Mouse (Mus musculus): Measurements from ENCODE around the gene Fank1.

Fank1 gene

DNA sequence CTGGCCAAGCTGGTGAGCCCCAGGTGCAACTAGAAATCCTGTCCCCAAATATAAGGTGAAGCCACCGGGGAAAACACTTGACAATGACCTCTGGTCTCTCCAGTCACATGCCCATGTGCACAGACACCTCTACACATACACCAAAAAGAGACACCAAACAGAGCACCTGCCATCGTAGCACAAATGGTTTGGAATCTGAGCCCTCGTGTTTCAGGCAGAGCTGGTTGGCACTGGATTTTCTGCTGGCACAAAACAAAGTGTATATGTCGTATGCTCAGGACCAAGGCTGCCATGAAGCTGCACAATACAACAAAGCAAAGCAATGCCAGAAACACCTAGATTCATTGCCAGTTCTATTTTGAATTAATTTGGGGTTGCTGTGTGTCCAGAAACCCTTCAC lies 8.6 kb upstream of the Fank1 start:
- no peak for DNase-seq (ENCODE audit: low spot score)

DNA sequence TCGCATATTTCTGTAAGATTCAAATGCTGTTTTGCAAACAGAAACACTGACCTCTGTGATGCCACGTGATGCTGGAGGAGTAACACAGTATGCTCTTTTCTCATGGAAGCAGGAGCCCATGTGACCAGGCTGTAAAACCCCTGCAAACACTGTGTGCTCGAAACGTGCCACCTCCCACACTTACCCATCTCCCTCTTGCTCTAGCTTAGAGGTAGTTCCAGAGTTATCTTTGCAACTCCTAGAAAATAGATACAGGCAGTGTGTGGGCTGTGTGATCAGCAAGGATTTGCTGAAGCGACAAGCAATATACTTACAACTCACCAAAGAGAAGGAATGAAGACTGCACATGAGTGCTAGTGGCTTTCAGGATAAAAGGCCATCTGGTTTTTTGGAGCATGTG lies 8.1 kb upstream of the Fank1 start:
- DNase-seq (ENCODE audit: low spot score): no peak

DNA sequence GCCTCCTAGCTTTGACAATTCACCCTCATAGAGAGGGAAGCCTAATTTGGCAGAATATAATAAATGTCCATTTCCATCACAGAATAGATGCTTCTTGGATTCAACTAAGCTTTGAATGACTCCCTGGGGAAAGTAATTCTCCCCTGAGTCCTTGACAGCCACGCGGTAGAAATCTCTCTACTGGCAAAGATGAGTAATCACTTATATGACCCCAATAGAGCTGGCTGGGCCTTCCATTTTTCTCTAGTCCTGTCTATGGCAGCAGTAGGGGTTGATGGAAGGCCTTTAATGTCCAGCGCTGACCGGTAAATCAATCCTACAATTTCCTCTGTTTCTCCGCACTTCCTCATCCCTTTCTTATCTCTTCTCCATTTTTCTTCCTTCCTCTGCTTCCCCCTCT lies 1.5 kb upstream of the Fank1 start:
- peak; percentile 63 for DNase-seq (ENCODE audit: low spot score)

DNA sequence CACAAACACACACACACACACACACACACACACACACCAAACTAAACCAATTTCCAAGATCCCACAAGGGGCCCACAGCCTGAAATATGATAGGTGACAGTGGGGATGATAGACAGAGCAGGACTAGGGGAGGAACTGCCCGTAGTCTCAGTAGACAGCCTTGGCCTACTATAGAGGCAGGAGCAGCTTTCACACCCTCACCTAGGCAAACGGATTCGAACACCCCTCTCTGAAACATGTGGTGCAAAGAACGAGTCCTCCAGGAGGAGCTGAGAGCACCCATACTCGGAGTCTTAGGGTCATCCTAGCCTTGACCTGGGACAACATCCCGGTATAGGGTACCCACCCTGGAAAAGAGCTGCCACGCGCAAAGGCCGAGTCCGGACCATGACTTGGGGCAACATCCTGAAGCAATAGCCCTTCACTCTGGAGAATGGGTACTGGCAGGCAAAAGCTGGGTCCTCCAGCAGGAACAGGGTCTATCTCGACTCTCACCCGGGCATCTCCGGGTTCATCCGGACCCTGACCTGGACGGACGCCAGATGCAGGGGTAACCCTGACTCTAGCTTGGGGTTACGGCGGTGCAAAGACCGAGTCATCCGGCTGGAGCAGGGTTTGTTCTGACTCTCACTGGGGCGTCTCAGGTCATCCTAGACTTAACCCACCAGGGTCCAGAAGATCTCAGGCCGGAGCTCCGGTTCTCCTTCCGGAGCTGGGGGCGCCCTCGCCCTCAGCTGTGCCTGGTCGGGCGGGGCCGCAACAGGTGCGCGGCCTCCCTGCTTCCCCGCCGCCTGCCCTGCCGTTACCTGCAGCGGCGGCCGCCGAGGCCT lies 650 bp upstream of the Fank1 start:
- no peak for DNase-seq (ENCODE audit: low spot score)

DNA sequence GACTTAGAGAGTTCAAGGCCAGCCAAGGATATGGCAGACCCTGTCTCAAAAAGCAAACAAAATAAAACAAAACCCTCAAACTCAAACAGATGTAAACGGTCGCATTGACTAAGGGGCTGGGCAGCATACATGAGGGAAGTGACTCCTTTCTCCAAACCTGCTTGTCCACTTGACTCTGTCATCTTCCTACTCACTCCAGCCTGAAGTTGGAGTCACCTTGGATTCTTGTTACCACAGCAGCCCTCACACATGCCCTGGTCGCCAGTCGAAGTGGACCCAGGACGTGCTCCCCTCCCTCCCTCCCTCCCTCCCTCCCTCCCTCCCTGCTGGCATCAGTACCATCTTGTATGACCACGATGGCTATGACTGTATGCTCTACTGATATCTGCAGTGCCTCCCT lies 4.9 kb downstream of the Fank1 start:
- DNase-seq (ENCODE audit: low spot score): no peak

DNA sequence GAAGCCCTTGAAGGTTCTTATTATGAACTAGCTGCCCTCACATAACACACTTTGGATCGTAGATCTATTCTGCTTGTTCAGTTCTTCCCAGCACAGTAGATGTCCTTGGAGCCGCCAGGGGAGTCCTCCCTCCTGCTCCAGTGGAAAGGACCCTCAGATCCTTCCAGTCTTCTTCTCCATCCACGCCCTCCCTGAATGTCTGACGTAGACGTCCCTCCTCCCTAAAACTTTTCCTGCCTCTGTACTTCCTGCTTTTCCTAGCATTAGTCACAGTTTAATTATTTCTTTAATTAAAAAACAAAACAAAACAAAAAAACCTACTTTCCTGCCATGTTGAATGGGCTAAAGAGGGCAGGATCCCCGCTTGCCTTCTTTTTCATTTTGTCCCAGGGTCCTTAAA lies 5.3 kb downstream of the Fank1 start:
- DNase-seq (ENCODE audit: low spot score): no peak

DNA sequence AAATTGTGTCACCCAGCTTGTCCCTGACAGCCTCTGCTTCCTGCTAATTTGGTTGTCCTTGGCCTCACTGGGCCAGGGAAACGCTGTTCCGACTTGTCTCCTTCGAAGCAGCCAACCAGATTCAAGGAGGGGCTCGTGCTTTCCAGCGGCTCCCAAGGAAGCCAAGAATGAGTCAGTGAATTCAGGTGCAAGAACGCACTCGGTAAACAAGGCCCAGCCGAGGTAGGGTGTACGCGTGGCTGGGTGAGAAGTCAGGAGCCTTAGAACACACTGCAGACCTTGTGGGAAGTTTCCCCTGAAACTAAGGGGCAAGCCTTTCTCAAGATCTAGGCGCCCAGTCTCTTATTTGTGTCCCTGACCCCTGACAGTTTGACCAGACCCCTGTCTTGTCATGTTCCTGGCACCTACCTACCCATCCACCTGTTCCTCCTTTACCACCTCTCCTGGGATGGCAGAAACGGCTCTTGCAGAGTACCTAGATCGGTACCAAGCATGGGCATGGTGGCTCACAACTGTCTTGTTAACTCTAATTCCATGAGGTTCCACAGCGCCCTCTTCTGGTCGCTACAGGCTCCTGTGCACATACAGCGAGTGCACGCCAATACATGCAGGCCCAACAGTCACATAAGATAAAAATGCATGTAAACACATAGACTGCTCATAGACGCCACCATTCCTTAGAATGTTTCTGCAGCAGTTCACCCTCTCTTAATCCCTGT lies 6.2 kb downstream of the Fank1 start, which contains the start of gene Dhx32:
Dhx32 (minus strand) TSS at position 10 of the 719 bp plus-strand sequence.
- DNase-seq (ENCODE audit: low spot score): peak; percentile 60

DNA sequence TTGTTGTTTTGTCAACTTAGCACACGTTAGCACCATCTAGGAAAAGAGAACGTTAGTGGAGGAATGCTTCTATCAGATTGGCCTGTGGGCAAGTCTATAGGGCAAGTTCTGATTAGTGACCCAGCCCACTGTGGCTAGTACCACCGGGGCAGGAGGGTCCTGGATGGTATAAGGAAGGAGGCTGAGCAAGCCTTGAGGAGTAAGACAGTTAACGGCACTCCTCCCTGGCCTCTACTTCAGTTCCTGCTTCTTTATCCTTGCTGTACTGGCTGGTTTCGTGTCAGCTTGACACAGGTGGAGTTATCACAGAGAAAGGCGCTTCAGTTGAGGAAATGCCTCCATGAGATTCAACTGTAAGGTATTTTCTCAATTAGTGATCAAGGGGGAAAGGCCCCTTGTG lies 10.9 kb downstream of the Fank1 start:
- no peak for DNase-seq (ENCODE audit: low spot score)

DNA sequence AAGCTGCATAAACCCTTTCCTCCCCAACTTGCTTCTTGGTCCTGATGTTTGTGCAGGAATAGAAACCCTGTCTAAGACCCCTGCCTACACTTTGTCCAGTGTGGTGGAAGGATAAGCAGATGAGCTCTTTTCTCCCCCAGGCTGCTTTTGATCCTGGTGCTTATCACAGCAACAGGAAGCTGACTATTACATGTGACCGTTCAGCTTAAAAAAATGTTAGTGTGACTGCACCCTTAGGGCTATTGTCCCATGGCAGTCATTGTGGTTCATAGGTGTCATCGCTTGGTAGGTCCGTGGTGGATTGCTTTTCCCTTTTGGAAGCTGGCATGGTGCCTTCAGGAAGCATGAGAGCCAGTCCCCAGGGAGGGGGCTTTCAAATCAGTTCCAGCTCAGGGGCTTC lies 11.5 kb downstream of the Fank1 start:
- no peak for DNase-seq (ENCODE audit: low spot score)

DNA sequence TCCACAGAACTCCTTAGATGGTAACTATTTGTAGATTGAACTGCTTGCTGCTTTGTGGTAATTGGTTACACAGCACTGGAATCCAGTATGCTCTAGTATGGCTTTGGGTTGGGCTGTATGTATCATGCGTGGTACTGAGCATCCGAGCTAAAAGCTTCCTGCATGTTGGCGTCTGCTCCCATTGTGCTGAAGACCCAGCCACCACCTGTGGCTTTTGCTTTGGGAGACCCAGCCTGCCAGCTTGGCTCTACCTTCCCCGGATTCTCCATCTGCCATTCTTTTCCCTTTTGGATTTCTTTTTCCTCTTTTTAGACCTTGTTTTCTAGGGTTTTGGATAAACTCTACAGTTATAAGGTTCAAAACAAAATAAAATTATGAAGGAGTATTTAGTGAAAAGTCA lies 13.5 kb downstream of the Fank1 start:
- no peak for DNase-seq (ENCODE audit: low spot score)

DNA sequence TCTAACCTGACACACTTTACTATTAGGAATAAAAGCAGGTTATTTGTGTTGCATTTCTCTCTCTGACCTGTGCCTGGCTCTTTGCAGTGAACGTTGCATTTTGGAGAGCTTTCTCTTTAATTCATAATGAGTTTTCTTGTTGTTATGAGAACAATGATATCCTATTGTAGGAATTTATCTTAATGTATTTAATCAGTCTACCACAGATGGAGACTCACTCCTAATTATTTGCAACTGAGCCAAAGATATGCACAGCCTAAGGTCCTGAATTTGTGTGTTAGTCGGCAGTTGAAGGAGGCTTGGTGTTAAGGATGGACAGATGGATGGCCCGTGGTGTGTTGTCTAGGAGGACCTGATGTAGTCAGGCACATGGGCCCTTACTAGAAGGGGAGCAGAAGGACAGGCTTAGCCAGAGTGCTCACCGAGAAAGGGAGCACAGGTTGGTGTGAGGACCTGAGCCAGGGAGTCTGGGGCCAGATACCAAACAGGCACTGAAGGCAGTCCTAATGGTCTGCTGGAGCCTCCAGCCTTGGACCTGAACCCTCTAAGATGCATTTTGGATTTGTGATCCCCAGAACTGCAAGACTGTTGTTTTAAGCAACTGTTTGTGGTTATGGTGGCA lies 14.1 kb downstream of the Fank1 start:
- DNase-seq (ENCODE audit: low spot score): no peak

DNA sequence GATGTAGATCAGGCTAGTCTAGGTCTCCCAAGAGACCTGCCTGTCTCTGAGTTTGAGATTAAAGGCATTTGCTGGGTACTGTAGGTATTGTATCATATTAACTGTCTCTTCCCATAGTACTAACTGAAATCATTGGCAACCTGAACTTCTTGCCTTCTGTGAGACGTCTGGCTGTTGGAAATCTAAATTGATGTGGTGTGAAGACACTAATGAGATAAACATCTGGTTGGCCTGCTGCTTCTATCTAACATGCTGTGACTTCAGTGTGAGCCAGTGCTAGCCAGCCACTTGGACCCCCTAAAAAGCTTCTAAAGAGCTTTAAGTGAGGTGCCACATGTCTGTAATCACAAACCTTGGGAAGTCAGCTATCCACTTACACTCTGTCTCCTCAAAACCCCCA lies 16.1 kb downstream of the Fank1 start:
- peak; percentile 55 for DNase-seq (ENCODE audit: low spot score)

DNA sequence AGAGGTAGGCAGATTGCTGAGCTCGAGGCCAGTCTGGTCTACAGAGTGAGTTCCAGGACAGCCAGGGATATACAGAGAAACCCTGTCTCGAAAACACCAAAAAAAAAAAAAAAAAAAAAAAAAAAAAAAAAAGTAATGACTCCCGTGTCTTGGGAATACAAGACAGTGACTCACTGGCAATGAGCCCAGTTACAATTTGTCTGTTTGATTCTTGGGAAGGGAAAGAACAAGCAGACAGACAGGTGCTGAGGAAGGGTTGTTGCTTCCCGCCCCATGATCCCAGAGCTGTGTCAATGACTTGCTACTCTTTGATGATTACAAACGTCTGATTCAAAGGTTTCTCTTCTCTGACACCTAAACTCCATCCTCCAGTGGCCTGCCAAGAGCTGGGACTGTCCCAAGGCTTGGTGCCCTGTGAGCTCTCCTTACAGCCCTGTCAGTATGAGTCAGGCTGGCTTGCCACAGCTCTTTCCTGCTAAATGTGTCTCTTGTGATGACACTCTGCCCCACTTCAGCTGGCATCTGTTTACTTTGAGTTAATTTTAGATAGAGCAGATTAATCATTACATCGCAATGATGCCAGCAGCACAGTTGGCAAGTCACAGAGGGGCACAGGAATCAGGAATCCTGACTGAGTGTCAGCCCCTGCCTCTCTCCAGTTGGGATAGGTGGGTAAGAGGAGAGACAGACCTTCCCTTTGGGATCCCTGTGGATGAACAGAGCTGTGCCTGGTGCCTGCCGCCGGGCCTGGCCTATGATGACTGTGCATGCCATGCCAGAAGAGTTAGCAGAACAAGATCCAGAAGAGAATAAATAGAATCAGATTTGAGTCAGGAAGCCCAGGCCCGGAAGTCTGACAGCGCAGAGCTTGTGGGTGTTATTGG lies 16.8 kb downstream of the Fank1 start:
- peak; percentile 88 for DNase-seq (ENCODE audit: low spot score)

DNA sequence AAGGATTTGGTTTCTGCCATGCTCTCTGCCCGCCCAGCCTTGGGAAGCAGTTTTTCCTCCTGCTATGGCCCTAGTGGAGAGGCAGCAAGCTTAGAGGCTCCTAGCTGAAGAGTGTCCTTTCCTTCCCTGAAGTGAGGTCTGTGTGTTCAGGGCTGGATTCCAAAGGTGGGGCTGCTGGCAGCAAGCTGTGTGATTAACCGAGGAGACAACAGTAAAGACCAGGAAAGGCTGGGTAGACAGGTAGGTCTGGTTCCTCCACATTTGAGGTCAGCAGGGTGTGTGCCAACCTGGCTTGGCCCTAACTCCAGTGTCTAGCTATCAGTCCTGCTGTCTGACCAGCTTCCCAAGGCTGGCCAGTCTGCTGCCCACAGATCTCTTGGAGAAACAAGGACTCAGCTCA lies 18.1 kb downstream of the Fank1 start:
- no peak for DNase-seq (ENCODE audit: low spot score)

DNA sequence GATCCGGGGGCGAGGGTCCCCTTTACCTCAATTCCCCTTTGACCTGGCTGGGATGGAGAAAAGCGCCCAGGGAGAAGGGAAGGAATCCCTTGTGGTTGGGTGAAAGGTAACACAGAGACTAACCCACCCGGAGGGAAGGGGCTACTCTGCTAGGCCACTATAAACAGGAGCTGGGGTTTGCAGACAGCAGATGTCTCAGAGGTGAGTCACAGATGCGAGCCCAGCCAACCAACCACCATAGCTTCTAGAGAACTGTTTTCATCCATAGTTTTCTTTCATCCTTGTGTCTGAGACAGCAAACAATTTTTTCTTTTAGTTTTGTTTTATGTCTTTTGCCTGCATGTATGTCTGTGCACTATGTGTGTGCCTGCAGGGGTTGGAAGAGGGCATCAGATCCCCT lies 23.3 kb downstream of the Fank1 start:
- no peak for DNase-seq (ENCODE audit: low spot score)

DNA sequence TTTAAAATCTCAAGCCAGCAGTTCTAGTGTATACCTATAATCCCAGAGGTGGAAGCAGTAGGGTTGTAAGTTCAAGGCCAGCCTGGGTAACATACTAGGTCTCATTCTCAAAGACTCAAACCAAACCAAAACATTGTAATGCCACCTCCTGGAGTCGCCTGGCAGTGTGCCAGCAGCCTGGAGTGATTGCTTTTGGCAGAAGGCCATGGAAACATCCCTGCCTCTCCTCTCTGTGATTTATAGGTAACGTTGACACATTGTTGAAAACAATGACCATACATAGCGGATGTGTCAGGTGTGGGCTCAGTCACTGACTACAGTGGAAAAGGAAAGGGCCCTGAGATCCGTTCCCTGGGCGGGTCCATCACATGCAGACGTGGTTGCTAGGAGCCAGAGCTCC lies 25.2 kb downstream of the Fank1 start:
- DNase-seq (ENCODE audit: low spot score): peak; percentile 36

DNA sequence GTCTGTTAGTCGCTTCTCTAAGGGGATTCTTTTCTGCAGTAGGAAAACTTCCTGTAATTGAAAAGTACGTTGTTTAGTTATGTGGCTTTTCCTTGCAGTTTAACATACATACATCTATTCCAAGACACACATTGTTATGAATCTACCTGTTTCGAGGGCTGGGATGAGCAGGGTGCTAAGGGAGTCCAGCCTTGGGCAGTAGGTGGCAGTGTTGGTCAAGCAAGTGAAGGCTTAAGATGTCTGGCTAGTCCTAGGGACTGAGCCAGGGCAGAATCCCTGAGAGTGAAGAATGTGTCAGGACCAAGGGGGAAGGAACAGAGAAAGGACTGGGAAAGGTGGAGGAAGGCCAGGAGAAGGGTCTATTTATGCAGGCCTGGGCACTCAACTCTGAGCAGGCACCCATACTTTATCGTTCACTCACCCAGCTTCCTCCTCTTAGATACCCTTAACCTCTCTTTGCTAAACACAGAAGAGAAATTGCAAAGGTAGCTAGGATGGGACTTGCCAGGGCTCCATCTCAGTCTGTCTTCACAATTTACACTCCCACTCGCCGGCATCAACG lies 29.0 kb downstream of the Fank1 start:
- DNase-seq (ENCODE audit: low spot score): peak; percentile 73

DNA sequence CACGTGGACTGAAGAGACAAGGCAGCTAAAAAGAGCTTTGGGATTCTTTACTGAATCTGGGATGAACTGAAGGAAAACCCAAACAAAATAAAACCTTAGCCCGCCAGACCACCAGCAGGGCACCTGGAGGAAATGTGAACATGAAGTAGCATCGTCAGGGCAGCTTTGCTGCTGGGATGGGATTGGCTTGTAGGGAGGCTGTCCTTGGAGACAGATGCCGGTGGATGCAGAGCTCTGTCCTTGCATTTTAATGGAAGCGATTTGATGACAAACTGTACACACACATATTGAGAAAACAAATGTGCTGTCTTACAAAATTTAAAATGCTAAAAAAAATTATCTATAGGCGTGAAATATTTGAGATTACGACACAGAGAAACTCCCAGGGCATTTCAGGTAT lies 36.3 kb downstream of the Fank1 start:
- DNase-seq (ENCODE audit: low spot score): no peak

DNA sequence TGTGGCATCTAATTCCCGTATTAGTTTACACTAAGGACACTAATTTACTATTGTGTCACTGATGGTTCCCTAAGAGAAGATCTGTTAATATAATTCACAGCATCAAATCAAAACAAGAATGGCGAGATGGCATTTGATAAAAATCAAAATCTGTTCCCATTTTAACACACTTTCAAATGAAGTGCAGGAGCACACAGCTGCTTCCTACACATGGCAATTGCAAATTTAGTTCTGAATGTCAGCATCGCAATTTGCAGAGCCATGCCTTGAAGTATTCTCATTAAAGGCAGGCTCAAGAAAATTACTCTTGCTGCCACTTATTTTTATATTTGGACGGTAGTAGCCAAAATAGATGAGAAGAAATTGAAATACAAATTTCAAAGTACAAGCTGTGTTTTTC lies 36.7 kb downstream of the Fank1 start:
- DNase-seq (ENCODE audit: low spot score): no peak

DNA sequence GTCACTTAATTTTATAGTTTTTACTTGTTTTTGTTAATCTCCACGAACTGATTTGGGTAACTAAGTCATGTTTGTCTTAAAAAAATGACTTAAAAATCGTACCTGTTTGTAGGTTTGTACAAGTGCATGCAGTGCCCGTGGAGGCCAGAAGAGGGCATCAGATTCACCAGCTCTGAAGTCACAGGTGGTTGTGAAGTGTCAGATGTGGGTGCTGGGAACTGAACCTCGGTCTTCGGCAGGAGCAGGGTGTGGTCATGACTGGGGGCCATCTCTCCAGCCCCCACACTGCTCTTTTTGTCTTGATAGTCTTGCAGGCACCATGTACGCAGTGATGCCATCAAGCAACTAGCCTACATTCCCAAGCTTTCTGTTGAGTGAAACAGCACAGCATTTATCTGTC lies 47.1 kb downstream of the Fank1 start:
- no peak for DNase-seq (ENCODE audit: low spot score)

DNA sequence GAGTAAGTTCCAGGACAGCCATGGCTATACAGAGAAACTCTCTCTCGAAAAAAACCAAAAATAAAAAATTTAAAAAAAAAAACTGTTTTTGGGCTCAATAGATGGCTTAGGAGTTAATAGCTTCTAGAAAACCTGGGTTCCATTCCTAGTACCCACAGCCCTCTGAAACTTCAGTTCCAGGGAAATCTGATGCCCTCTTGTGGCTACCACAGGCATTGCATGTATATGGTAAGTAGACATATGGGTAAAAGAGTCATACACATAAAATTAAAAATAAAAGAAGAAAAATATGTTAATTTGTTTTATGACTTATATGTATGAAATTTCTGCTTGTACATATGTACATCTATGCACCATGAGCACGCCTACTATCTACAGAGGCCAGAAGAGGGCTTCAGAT lies 47.9 kb downstream of the Fank1 start:
- DNase-seq (ENCODE audit: low spot score): no peak

DNA sequence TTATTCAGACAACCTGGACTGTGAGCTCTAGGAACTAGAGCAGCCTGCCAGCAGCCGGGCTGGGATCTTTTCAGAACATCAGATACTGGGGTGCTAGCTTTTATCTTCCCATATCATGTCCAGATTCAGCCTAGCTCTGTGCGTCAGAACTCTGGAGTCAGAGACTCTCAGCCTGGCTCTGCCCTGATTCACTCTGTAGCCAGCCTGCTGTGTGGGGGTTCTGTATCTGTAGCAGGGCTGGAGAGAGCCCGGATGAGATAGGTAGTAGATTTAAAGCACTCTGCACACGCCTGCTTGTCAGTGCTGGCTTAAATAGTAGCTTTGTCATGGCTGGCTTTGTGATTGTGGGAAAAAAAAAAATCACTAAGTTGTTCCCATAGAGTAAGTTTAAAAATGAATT lies 51.9 kb downstream of the Fank1 start:
- no peak for DNase-seq (ENCODE audit: low spot score)

Measured in MN1 (cell line).